Mouse (Mus musculus) adrenal gland, adult 18-20 months (tissue): ENCODE data around the gene Tmem129. TPM values are rescaled to one million over a fixed set of nuclear protein-coding genes. Genes with fewer than 3 reads are reported as not detected.

Experiments
- DNase-seq, 2 experiments: peaks; one replicate each; pipeline ENCODE4 v3.0.0; 2021 to 2022; ENCODE audit warnings: low spot score in 2 of 2
- total RNA-seq, 2 experiments: library from RNA; stranded (reverse); gene quantifications; 1 replicate in 1 of 2; 2 replicates in 1 of 2; pipeline ENCODE4 v1.2.3; 2021

Gene Tmem129
- total RNA-seq, 2 experiments from 2014 or later = 25.7 to 28.9 TPM

GRCm38 (mm10) chr5:33688278-33689220 lies 30.3 kb upstream of the Tmem129 start:
- DNase-seq = no peak

GRCm38 (mm10) chr5:33687142-33687541 lies 28.9 kb upstream of the Tmem129 start:
- DNase-seq = no peak

GRCm38 (mm10) chr5:33684932-33685331 lies 26.7 kb upstream of the Tmem129 start:
- DNase-seq = no peak

GRCm38 (mm10) chr5:33683897-33684652 lies 25.9 kb upstream of the Tmem129 start:
- peak in 1 of 2 experiments; percentile 29 for DNase-seq

GRCm38 (mm10) chr5:33682963-33683362 lies 24.7 kb upstream of the Tmem129 start:
- no peak for DNase-seq

GRCm38 (mm10) chr5:33681611-33682388 lies 23.6 kb upstream of the Tmem129 start:
- no peak for DNase-seq

- no peak for DNase-seq
Observed at GRCm38 (mm10) chr5:33681044-33681443, 22.8 kb upstream of the Tmem129 start.

GRCm38 (mm10) chr5:33678244-33678643 lies 20.0 kb upstream of the Tmem129 start:
- no peak for DNase-seq

- DNase-seq = peak; percentile 30 to 53
Observed at GRCm38 (mm10) chr5:33675964-33676363, 17.7 kb upstream of the Tmem129 start.

GRCm38 (mm10) chr5:33674439-33674838 lies 16.2 kb upstream of the Tmem129 start:
- no peak for DNase-seq

GRCm38 (mm10) chr5:33671659-33672058 lies 13.4 kb upstream of the Tmem129 start:
- DNase-seq = no peak

GRCm38 (mm10) chr5:33668223-33668622 lies 10.0 kb upstream of the Tmem129 start:
- no peak for DNase-seq

GRCm38 (mm10) chr5:33658664-33659050 lies 441 bp upstream of the Tmem129 start:
- DNase-seq = no peak

GRCm38 (mm10) chr5:33657251-33657786 lies 897 bp downstream of the Tmem129 start:
- DNase-seq = no peak

GRCm38 (mm10) chr5:33656739-33657138 lies 1.5 kb downstream of the Tmem129 start:
- DNase-seq = no peak

GRCm38 (mm10) chr5:33655251-33655840 lies 2.9 kb downstream of the Tmem129 start:
- no peak for DNase-seq

GRCm38 (mm10) chr5:33654424-33654823 lies 3.8 kb downstream of the Tmem129 start:
- DNase-seq = no peak

GRCm38 (mm10) chr5:33652783-33653173 lies 5.4 kb downstream of the Tmem129 start:
- no peak for DNase-seq

- peak; percentile 93 to 95 for DNase-seq
Observed at GRCm38 (mm10) chr5:33651921-33652782, 6.1 kb downstream of the Tmem129 start, which contains the start of gene Slbp. Gene Slbp, minus strand, starts transcription at chr5:33652574.

GRCm38 (mm10) chr5:33651541-33651920 lies 6.7 kb downstream of the Tmem129 start:
- no peak for DNase-seq
